Mouse (Mus musculus): ENCODE measurements around the gene Slc16a1.

- TF ChIP-seq POLR2A (IDR thresholded peaks at IDR 0.05; ENCODE audit: insufficient read depth, low read depth, low read length), result no peak
- no peak for TF ChIP-seq CTCF (IDR thresholded peaks at IDR 0.05; ENCODE audit: insufficient read depth, low read depth, low read length)
These were observed 16.6 kb upstream of the Slc16a1 start for GRCm38 (mm10) chr3:104621841-104622240.

Measured in olfactory bulb, adult 2 months (tissue).